Mouse (Mus musculus) heart, adult 2 months (tissue): Measurements from ENCODE around the gene Atg9a.

Source experiments
- CTCF ChIP-seq: fragments of 200-600 bp; IDR thresholded peaks from 2 replicates; pipeline ENCODE4 v1.8.1; 2022; ENCODE audit warnings: antibody characterized with exemption, mild to moderate bottlenecking, moderate library complexity
- POLR2A ChIP-seq: fragments of 200-500 bp; IDR thresholded peaks from 2 replicates; pipeline ENCODE4 v1.6.1; 2011; ENCODE audit warnings: mild to moderate bottlenecking, low read depth, low read length, control low read depth; ENCODE audit not compliant: insufficient read depth

- no peak for TF ChIP-seq CTCF
- TF ChIP-seq POLR2A: no peak
These were observed 37.2 kb upstream of the Atg9a start for GRCm38 (mm10) chr1:75229158-75229557.
